Mouse (Mus musculus): ENCODE measurements around the gene St6galnac6. TPM values are rescaled to one million over a fixed set of nuclear protein-coding genes. Genes with fewer than 3 reads are reported as not detected.

The St6galnac6 gene
- total RNA-seq, 2 experiments from 2014 or later = 14.2 to 16.2 TPM

DNA sequence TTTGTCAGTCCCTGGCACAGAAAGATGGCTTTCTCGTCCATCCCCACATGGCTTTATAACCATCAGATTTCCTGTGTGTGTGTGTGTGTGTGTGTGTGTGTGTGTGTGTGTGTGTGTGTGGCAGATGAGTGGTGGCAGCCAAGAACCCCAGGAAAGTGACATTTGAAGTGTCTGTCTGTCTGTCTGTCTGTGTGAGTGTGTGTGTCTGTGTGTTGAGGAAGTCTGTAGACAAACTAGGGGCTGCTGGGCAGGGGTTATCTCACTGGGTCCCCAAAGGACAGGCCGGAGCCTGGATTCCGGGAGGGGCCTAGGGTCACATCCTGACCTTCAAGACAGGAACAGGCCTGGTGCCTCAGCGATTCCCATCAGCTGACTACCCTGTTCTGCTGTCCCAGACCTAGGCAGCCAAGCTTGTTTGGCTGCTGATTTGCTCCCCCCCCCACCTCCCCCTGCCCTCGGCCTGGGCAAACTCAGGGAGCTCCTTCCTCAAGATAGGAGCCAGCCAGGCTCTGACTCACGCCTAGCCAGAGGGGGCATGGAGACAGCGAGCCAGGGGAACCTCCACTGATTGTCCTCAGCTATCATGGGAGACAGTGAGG is 62.1 kb downstream of the St6galnac6 start:
- no peak for ATAC-seq (replicated peaks; ENCODE audit: poor library complexity, severe bottlenecking)

DNA sequence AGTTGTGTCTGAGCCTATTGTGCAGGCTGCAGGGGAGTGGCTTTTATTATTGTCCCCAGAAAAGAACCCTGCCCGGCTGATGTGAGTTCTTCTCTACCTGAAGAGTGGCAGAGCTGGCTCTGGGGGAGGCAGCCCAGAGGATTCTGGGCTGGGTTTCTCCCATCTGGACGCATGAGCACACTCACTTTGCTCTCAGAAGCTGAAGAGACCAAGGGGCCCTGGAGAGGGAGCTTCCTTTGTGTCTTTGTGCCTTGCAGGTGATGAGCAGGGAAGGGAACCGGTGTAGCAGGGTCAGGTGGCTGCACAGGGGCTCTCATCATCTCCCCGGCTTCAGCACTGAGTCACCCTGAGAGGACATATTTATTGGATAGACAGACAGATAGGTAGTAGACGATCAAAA is 62.8 kb downstream of the St6galnac6 start:
- no peak for ATAC-seq (replicated peaks; ENCODE audit: poor library complexity, severe bottlenecking)

- no peak for ATAC-seq (replicated peaks; ENCODE audit: poor library complexity, severe bottlenecking)
Observed at GRCm38 (mm10) chr2:32665345-32665744, 65.8 kb downstream of the St6galnac6 start.

DNA sequence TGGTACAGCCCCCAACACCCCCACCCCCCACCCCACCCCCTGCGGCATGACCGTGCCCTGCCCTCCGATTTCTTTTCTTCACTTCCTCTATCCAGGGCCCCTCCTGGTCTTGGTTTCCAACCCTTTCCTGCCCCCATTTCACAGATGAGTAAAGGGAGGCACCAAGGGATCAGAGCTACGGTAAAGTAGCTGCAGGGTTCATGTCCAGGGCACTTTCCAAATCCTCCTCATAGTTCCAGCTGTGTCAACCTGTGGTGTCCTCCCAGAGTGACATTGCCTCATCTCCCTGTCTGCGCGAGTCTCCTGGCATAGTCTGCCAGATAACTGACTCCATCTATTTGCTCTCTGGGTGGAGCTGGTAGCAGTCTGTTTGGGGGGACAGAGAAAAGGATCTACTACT is 66.3 kb downstream of the St6galnac6 start:
- ATAC-seq (replicated peaks; ENCODE audit: poor library complexity, severe bottlenecking) = no peak

GRCm38 (mm10) chr2:32667775-32668174 is 68.3 kb downstream of the St6galnac6 start:
- ATAC-seq (replicated peaks; ENCODE audit: poor library complexity, severe bottlenecking) = no peak

GRCm38 (mm10) chr2:32668176-32668575 is 68.7 kb downstream of the St6galnac6 start:
- ATAC-seq (replicated peaks; ENCODE audit: poor library complexity, severe bottlenecking) = no peak

DNA sequence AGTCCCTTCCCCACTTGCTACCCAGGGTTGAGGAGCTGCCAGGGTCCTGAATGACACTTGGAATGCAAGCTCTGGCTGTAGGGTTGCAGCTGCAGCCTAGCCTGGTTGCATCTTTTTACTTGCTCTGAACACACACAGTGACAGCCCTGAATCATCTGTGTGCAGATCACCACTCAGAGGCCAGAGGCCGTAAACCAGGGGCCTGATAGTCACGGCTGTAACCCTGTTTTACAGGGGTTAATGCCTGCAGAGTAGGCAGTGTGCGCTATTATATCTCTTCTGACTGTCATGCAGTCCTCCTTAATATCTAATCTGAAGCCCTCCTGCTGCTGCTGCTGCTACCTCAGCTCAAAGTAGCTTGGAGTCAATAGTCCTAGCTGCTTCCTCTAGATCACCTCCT is 70.4 kb downstream of the St6galnac6 start:
- ATAC-seq (replicated peaks; ENCODE audit: poor library complexity, severe bottlenecking) = no peak

Other genes with a start within 250 kb of the St6galnac6 start
- 80.5 and 92.0 TPM in 2 replicates for gene Ciz1, start 247.4 kb upstream of the St6galnac6 start, total RNA-seq (2014; fragmentation: Nextera tagmentation)
- gene Ciz1, start 247.4 kb upstream of the St6galnac6 start, total RNA-seq (2017) = 50.8 and 52.0 TPM in 2 replicates
- 0.85 TPM in 1 of 2 replicates, not detected in the other for gene Dnm1, start 246.4 kb upstream of the St6galnac6 start, total RNA-seq (2014; fragmentation: Nextera tagmentation)
- gene Dnm1, start 246.4 kb upstream of the St6galnac6 start, total RNA-seq (2017) = not detected in 2 replicates
- 11.7 and 20.7 TPM in 2 replicates for gene 1110008P14Rik, start 217.8 kb upstream of the St6galnac6 start, total RNA-seq (2014; fragmentation: Nextera tagmentation)
- 5.5 and 11.2 TPM in 2 replicates for gene 1110008P14Rik, start 217.8 kb upstream of the St6galnac6 start, total RNA-seq (2017)
- gene Lcn2, start 211.5 kb upstream of the St6galnac6 start, total RNA-seq (2014; fragmentation: Nextera tagmentation) = 24.8 and 50.9 TPM in 2 replicates
- 51.1 and 62.2 TPM in 2 replicates for gene Lcn2, start 211.5 kb upstream of the St6galnac6 start, total RNA-seq (2017)
- 17.8 and 32.2 TPM in 2 replicates for gene Ptges2, start 203.8 kb upstream of the St6galnac6 start, total RNA-seq (2014; fragmentation: Nextera tagmentation)
- 15.2 and 23.4 TPM in 2 replicates for gene Ptges2, start 203.8 kb upstream of the St6galnac6 start, total RNA-seq (2017)
- 3.7 and 4.6 TPM in 2 replicates for gene Naif1, start 149.3 kb upstream of the St6galnac6 start, total RNA-seq (2014; fragmentation: Nextera tagmentation)
- gene Naif1, start 149.3 kb upstream of the St6galnac6 start, total RNA-seq (2017) = 3.0 and 4.8 TPM in 2 replicates
- 7.1 and 19.9 TPM in 2 replicates for gene Slc25a25, start 148.3 kb upstream of the St6galnac6 start, total RNA-seq (2014; fragmentation: Nextera tagmentation)
- 8.1 and 14.6 TPM in 2 replicates for gene Slc25a25, start 148.3 kb upstream of the St6galnac6 start, total RNA-seq (2017)
- 2.4 and 3.8 TPM in 2 replicates for gene Fam102a, start 64.4 kb upstream of the St6galnac6 start, total RNA-seq (2014; fragmentation: Nextera tagmentation)
- gene Fam102a, start 64.4 kb upstream of the St6galnac6 start, total RNA-seq (2017) = 1.3 and 1.5 TPM in 2 replicates
- 93.4 and 126 TPM in 2 replicates for gene Dpm2, start 28.9 kb upstream of the St6galnac6 start, total RNA-seq (2014; fragmentation: Nextera tagmentation)
- 32.8 and 33.4 TPM in 2 replicates for gene Dpm2, start 28.9 kb upstream of the St6galnac6 start, total RNA-seq (2017)
- gene Pip5kl1, start 24.9 kb upstream of the St6galnac6 start, total RNA-seq (2014; fragmentation: Nextera tagmentation) = 1.8 TPM in 1 of 2 replicates, not detected in the other
- not detected in 2 replicates for gene Pip5kl1, start 24.9 kb upstream of the St6galnac6 start, total RNA-seq (2017)
- not detected in 2 replicates for gene 9430097D07Rik, start 24.0 kb upstream of the St6galnac6 start, total RNA-seq (2014; fragmentation: Nextera tagmentation)
- gene 9430097D07Rik, start 24.0 kb upstream of the St6galnac6 start, total RNA-seq (2017) = not detected in 2 replicates
- gene St6galnac4, start 12.6 kb upstream of the St6galnac6 start, total RNA-seq (2014; fragmentation: Nextera tagmentation) = 37.5 and 51.7 TPM in 2 replicates
- 26.0 and 31.9 TPM in 2 replicates for gene St6galnac4, start 12.6 kb upstream of the St6galnac6 start, total RNA-seq (2017)
- gene Ak1, start 22.0 kb downstream of the St6galnac6 start, total RNA-seq (2014; fragmentation: Nextera tagmentation) = 3.4 TPM in 1 of 2 replicates, not detected in the other
- gene Ak1, start 22.0 kb downstream of the St6galnac6 start, total RNA-seq (2017) = 0.78 and 3.3 TPM in 2 replicates
- 11.0 and 28.9 TPM in 2 replicates for gene Eng, start 46.9 kb downstream of the St6galnac6 start, total RNA-seq (2014; fragmentation: Nextera tagmentation)
- gene Eng, start 46.9 kb downstream of the St6galnac6 start, total RNA-seq (2017) = 4.0 and 6.0 TPM in 2 replicates
- 24.2 and 34.0 TPM in 2 replicates for gene Fpgs, start 104.4 kb downstream of the St6galnac6 start, total RNA-seq (2014; fragmentation: Nextera tagmentation)
- gene Fpgs, start 104.4 kb downstream of the St6galnac6 start, total RNA-seq (2017) = 19.0 and 20.7 TPM in 2 replicates
- gene Cdk9, start 113.4 kb downstream of the St6galnac6 start, total RNA-seq (2014; fragmentation: Nextera tagmentation) = 89.5 and 102 TPM in 2 replicates
- gene Cdk9, start 113.4 kb downstream of the St6galnac6 start, total RNA-seq (2017) = 44.8 and 54.3 TPM in 2 replicates
- gene Sh2d3c, start 121.3 kb downstream of the St6galnac6 start, total RNA-seq (2014; fragmentation: Nextera tagmentation) = 14.3 and 17.6 TPM in 2 replicates
- 11.2 and 12.7 TPM in 2 replicates for gene Sh2d3c, start 121.3 kb downstream of the St6galnac6 start, total RNA-seq (2017)
- gene 6330409D20Rik, start 141.3 kb downstream of the St6galnac6 start, total RNA-seq (2014; fragmentation: Nextera tagmentation) = not detected in 2 replicates
- gene 6330409D20Rik, start 141.3 kb downstream of the St6galnac6 start, total RNA-seq (2017) = not detected in 2 replicates
- gene Tor2a, start 157.5 kb downstream of the St6galnac6 start, total RNA-seq (2014; fragmentation: Nextera tagmentation) = 15.4 and 33.4 TPM in 2 replicates
- 19.0 and 28.7 TPM in 2 replicates for gene Tor2a, start 157.5 kb downstream of the St6galnac6 start, total RNA-seq (2017)
- gene Ttc16, start 175.9 kb downstream of the St6galnac6 start, total RNA-seq (2014; fragmentation: Nextera tagmentation) = 0.15 TPM in 1 of 2 replicates, not detected in the other
- 0.09 and 0.26 TPM in 2 replicates for gene Ttc16, start 175.9 kb downstream of the St6galnac6 start, total RNA-seq (2017)
- gene Ptrh1, start 176.1 kb downstream of the St6galnac6 start, total RNA-seq (2014; fragmentation: Nextera tagmentation) = 3.5 and 4.7 TPM in 2 replicates
- gene Ptrh1, start 176.1 kb downstream of the St6galnac6 start, total RNA-seq (2017) = 2.9 and 3.0 TPM in 2 replicates
- gene Cfap157, start 184.7 kb downstream of the St6galnac6 start, total RNA-seq (2014; fragmentation: Nextera tagmentation) = not detected in 2 replicates
- gene Cfap157, start 184.7 kb downstream of the St6galnac6 start, total RNA-seq (2017) = not detected in 2 replicates
- 3.5 and 6.3 TPM in 2 replicates for gene Stxbp1, start 247.5 kb downstream of the St6galnac6 start, total RNA-seq (2014; fragmentation: Nextera tagmentation)
- gene Stxbp1, start 247.5 kb downstream of the St6galnac6 start, total RNA-seq (2017) = 1.3 and 1.6 TPM in 2 replicates

All from granulocyte monocyte progenitor cell, adult 5-6 weeks (primary cell).